Mouse (Mus musculus) v-Abl transformed pro-B cells (cell line): ENCODE data around the gene Stim1.
"Not testable (repeated sequence)": the region's sequence is repeated elsewhere in the genome, so short reads cannot be mapped to it uniquely, and the experiment has no call there.

ENCODE experiments used
- in situ Hi-C, 2 experiments: fragments of 400-800 bp; cut with MboI; formaldehyde crosslinking; loops; one replicate each; pipeline ENCODE4 v1.15.1; 2025; ENCODE audit not compliant: unreplicated experiment in 2 of 2

The Stim1 gene

DNA sequence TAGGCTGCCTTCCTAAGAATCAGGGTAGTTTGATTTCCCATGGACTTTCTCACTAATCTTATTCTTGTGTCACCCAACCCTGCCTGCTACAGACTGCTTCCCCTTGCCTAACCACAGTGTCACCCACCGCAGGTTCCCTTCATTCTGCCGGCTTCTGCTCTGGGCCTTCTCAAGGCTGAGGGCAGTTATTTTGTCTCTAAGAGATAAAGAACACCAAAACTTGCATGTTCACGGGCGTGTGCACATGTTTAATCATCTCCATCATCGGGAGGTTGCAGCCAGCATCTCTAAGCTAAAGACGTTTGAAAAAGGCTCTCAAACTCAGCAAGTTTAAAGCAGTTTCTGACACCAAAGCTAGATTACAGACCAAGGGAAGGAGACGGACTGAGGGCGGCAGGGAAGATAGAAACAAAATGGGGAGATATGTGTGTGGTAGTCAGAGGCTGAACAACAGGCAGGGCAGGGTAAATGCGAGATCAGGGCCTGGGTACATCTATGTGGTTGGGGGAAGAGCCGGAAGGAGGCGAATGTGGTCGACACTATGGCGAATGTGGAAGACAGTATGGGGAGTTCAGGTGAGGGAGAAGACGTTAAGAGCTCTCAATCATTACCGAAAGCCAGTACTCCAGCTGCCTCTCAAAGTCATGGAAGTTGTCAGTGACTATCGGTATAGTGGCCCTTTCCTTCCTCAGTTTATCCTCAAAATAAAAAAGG lies 18.8 kb upstream of the Stim1 start:
- in situ Hi-C loops = no loop called here

DNA sequence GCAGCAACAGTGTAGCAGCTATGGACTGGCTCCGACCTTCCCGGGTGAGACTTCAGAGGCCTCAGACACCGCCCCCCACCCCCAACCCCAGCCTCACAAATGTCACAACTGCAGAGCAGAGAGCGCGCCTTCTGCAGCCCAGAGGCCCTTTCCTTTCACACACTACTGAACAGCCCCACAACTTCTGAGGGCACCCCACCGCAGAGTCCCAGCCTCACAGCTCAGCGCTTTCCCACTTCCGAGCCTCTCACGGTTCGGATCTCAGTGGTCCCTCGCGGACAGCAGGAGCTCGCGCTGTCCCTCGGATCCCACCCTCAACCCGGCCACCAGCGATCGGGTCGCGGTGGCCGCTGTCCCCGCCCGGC lies 18.1 kb upstream of the Stim1 start:
- in situ Hi-C loops = no loop called here

DNA sequence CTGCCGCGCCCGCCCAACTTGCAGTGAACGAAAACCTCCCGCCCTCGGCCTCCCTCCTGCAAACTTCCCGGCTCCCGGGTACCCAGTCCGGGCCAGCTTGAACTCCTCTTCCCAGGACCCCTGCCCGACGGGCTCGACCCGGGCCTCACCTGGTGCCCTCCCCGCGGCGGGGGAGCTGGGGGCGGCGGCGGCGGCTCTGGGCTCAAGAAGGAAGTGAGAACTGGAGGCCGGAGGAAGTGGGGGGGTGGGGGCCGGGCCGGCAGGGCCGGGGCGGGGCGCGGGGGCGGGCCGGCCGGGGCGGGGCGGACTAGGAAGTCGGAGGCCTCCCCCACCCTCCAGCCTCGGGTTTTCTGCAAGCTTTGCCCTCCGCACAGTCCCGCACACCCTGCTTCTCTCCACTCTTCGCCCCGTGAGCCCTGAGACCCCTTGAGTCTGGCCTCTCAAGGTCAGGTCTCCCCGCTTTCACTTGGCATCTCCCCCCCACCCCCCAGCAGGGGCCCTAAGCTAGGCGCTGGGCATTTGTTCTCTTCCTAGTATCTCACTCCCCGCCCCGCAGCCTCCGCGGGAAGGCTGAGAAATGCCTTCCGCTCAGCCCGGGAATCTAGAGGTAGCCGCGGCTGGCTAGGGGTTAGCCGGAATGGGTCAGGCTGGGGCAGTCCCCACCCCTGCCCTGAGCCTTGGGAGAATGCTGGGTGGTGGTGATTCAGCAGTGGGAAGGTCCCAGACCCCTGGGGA lies 17.5 kb upstream of the Stim1 start:
- in situ Hi-C loops = loop anchor here (5.0 to 10.0 kb wide), 3 partner anchors 38 to 115 kb away; partner anchors contain the start of genes Nup98 (in 1 of the 2) and Pgap2 (in 1 of the 2)

DNA sequence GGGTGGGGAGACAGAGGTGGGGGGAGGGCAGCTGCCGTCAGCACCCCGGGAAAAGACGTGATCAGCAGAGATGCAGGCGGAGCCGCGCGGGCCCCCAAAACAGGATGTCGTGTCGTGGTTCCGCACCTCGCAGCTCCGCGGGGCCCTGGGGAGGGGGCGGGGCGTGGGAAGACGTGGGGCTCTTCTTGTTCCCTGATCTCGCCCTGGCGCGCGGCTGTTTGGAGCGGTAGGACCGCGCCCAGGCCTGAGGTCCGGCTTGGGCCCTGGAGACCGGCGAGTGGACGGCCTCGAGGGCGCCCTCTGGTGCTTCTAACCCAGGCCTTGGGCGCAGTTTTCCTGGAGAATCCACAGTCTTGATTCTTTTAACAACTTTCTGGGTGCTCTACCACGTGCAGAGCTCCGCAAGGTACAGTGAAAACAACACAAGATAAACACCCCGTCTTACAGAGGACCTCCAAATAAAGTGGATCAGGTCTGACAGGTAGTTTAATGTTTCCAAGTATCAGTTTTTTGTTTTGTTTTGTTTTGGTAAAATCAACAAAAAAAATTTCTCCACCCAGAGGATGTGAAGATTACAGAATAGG lies 16.9 kb upstream of the Stim1 start:
- in situ Hi-C loops = loop anchor here (5.0 to 10.0 kb wide), 3 partner anchors 38 to 116 kb away; partner anchors contain the start of genes Nup98 (in 1 of the 2) and Pgap2 (in 1 of the 2)

DNA sequence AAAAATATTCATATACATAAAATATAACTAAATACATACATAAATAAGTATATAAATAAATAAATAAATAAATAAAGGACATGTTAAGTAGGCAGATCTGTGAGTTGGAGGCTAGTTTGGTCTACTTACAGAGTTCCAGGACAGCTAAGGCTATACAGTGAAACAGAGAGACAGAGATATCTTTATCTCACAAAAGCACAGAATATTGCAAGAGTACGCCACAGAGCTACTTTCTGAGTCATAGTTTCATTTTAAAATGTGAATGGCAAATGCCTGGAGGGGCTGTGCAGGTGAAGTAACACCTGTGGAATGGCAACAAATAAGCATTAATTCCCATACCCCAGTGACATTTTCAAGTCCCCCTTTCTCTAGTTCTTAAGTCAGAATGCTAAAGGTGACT lies 14.0 kb upstream of the Stim1 start:
- in situ Hi-C loops = loop anchor here (5.0 to 10.0 kb wide), 3 partner anchors 41 to 119 kb away; partner anchors contain the start of genes Nup98 (in 1 of the 2) and Pgap2 (in 1 of the 2)

DNA sequence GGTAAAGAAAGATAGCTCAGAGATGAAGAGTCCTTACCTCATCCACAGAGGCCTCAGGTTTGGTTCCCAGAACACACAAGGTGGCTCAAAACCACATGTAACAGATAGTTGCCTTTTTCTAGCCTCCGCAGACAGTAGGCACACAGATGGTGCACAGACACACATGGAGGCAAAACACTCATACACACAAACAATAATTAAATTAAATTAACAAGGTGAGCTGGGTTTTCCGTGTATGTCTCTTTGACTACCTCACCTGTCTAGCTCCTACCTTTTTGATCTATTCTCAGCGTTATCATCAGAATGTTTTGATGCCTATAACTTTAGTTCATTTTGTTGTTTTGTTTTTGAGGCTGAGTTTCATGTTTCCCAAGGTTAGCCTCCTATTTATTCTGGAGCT lies 11.7 kb upstream of the Stim1 start, which contains the start of gene Rhog:
Gene Rhog (minus strand): TSS at position 101 of the 400 bp plus-strand sequence.
- in situ Hi-C loops = loop anchor here (5.0 to 10.0 kb wide), 2 partner anchors 121 to 161 kb away; no protein-coding TSS in a partner anchor

DNA sequence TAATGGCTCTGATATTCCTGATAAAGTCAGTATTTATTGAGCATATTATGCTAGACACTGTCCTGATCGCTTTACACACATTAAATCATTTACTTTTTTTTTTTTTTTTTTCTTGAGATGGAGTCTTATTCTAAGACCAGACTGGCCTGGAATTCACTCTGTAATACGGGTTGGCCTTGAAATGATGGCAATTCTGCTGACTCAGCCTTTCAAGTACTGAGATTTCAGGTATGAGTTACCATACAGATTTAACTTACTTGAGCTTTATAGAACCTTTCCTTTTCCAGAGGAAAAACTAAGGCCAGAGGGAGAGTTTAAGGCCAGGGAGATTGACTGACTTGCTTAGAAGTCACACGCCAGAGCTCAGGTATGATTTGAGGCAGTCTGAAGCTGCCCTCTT lies 11.0 kb upstream of the Stim1 start:
- in situ Hi-C loops = loop anchor here (5.0 to 10.0 kb wide), 2 partner anchors 122 to 161 kb away; no protein-coding TSS in a partner anchor

DNA sequence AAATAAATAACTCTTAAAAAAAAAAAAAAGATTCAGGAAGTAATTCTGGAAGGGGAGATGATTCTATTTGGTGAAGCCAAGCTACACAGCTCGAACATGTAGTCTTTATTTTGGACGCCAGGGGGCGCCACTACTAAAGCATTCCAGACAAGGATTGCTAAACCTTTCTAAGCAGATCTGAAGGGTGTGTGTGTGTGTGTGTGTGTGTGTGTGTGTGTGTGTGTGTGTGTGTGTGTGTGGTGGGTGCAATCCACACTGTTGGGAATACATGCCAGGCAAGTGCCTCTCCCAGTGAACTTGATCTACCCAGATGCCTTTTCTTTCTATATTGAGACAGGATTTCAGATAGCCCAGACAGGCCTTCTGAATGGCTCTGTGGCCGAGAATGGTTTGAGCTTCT lies 9.4 kb upstream of the Stim1 start:
- in situ Hi-C loops = loop anchor here (5.0 to 10.0 kb wide), 2 partner anchors 123 to 159 kb away; no protein-coding TSS in a partner anchor

DNA sequence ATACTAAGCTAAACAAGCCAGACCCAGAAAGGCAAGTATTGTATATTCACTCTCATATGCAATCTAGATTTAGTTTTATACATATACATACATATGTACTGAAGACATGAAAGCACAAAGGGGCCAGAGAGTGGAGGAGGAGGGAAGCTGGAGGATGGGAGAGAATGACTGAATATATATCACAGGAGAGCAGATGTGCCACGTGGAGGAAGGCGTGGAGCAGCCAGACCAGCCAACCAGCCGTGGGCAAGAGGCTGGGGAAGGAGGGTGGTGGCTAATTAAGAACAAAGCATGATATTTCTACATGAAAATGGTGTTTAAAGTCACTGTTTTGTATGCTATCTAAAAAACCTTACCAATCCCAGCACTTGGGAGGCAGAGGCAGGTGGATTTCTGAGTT lies 8.9 kb upstream of the Stim1 start:
- in situ Hi-C loops = loop anchor here (5.0 to 10.0 kb wide), 2 partner anchors 124 to 159 kb away; no protein-coding TSS in a partner anchor

DNA sequence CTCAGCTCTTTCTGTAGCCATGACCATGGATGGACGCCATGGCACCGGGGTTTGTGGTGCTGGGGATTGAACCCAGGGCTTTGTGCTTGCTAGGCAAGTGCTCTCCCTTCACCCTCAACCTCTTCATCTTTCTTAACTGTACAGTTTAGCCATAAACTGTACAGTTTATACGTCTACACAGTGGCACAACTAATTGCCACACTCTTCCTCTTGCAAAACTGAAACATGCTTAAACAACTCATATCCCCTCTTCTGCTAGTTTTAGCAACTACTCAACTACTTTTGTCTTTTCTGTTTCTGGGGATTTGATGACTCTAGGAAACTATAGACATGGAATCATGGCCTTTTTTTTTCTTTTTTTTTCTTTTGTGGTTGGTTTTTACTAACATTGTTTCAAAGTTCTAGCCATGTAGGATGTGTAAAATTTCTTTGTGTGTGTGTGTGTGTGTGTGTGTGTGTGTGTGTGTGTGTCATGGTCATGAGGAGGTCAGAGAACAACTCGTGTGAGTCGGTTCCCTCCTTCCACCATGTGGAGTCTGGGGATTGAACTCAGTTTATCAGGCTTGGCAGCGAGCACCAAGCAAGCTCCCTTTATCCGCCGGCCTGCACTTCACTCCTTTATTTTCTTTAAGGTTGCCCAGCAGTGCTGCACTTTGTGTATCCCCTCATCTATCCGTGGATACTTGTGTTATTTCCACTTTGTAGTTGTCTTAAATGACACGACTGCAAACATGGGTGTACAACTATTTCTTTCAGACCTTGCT lies 7.7 kb upstream of the Stim1 start:
- in situ Hi-C loops = loop anchor here (5.0 to 10.0 kb wide), 2 partner anchors 125 to 157 kb away; no protein-coding TSS in a partner anchor

DNA sequence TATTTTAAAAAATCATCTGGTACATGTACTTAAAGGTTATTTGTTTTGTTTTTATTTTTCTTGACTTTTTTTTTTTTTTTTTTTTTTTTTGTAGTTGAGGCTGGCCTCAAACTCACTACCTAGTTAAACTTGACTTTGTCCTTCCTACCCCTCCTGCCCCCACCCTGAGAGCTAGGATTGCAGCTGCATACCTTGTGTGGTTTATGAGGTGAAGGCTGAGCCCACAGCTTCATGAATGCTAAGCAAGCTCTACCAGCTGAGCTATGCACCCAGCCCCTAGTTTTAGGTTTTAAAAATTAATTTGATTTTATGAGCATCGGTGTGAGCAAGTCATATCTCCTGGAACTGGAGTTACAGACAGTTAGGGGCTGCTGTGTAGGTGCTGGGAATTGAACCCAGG lies 7.1 kb upstream of the Stim1 start:
- in situ Hi-C loops = no loop called here

DNA sequence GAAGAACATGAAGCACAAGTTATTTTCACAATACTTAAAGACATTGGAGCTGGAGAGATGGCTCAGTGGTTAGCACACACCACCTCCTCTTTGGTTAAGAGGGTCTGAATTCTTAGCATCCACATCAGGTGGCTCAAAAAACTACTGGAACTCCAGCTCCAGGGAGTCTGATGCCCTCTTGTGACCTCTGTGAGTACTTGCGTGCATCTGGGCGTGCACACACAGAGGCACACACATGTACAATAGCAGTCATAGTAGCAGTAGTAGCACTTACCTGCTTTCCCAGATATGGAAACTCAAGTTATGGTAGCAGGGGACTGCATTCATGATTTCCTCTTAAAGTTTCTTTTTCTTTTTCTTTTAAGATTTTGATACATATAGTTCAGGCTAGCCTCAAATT lies 4.6 kb upstream of the Stim1 start:
- in situ Hi-C loops = no loop called here

DNA sequence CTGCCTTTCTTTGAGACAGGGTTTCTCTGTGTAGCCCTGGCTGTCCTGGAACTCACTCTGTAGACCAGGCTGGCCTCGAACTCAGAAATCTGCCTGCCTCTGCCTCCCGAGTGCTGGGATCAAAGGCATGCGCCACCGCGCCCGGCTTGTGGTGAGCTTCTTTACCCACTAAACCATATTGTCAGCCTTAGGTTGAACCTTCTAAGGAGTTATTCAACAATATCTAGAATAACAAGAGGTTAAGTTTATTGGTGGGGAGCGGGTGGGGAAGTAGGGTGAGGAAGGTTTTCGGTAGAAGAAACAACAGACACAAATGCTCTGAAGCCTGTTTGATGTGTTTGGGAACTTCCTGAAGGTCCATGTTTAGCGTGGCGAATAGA lies 1.6 kb upstream of the Stim1 start:
- in situ Hi-C loops = not testable (repeated sequence)

DNA sequence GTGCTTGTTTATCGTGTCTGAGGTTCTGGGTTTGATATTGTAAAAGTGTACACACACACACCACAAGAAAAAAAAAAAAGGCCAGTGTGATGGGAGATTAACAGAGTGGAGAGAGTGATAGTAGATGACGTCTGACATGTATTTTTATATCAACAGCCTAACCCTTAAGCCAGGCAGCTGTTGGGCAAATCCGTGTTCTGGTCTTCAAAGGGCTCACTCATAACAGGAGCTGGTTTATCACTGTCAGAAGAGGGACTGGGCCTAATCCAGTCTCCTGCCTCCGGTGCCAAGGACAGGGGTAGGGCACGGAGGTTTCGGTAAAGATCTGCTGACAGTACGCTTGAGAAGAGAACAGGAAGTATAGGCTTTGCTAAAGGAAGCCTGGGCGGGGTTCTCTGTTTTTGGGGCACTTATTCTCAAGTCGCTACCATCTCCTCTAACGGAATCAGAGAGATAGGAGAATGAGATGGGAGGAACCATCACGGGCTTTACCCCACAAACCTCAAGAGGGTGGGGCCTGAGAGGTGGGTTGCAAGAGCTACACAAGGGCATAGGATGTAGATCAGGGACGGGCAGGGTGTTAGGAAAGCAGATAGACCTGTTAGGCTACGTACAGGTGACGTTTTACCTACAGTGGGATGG lies 1.1 kb upstream of the Stim1 start:
- in situ Hi-C loops = no loop called here

DNA sequence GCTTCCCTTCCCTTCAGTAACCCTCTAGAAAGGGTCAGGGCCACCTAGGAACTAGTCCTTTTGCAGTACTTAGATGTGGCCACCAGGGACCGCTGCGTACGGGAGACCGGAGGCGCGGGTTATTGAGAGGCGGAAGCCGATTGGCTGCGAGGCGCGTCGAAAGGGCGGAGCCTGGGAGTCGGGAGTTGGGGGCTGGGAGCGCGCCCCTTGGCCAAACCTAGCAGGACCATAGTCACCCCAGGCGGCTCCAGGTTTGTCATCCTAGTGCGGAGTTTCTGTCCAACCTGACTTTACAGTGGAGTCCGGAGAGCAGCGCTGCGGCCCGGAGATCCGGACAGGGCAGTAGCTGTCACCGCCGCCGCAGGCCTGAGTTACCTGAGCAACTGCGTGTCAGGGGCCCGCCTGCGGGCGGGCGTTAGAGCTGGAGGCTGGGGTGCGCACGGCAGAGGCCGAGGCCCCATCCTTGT lies 460 bp upstream of the Stim1 start:
- in situ Hi-C loops = no loop called here

DNA sequence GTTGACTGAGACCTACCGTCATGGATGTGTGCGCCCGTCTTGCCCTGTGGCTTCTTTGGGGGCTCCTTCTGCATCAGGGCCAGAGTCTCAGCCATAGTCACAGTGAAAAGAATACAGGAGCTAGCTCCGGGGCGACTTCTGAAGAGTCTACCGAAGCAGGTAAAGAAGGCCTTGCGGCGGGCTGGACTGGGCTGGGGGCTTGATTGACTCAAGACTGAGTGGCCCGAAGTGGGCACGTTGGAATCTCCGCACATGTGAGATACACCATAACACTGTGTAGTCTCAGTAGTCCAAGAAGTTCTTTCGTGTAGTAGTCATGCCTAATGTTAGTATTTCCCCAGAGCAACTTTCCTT lies 766 bp downstream of the Stim1 start:
- in situ Hi-C loops = no loop called here

DNA sequence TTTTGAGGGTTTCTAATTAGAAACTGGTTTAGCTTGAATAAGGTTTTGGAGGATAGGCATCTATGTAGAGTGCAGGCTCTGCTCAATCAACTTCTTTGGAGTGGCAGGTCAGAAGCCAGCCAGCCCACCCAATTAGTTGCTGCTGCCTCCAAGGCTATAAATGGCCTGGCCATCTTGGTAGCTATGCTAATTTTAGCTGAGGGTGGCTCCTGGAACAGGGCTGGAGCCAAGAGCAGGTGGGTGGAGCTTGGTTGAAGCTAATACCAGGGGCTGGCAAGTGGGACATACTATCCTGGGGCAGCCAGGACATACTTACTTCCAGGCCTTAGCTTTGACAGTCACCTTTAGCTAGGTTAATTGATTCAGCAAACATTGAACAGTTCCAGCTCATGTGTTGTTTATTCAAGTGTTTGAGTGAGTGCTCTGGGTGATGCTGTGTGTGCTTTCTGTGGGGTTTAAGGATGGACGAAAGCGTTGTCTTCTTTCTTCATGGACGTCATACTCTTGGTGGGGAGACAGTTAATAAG lies 4.9 kb downstream of the Stim1 start:
- in situ Hi-C loops = no loop called here

DNA sequence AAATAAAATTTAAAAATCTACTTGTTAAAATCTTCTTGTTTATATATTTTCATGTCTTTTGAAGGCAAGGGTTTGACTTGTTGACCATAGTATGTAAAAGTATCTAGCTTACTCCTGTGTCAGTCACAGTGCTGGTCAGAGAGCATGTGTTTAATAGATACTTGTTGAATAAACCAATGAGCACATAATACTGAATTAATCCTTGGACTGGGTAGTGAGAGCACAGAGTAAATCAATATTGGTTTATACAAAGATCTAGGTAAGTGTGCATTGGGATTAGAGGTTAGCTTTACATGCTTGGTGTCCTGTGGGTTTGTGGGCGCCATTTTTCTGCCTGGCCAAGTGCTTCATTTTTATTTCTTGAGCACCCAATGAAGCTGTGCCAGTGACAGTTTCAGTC lies 13.8 kb downstream of the Stim1 start:
- in situ Hi-C loops = no loop called here

DNA sequence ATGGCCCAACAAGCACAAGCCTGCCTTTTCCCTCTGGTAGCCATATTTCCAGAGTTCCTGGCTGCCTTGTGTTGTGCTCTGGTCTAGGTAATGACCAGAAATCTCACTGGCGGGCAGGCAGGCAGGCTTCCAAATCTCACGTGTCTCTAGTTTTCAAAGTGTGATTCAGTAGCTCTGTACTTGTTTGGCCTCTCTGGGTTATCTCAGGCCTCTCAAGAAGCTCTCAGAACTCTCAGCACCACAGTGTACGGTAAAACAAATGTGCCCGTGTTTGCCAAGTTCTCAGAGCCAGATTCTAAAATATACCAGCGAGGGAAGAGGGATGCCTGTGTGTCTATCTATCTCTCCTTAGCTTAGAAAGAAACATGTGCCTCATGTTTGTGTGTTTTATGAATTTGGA lies 14.7 kb downstream of the Stim1 start:
- in situ Hi-C loops = no loop called here

DNA sequence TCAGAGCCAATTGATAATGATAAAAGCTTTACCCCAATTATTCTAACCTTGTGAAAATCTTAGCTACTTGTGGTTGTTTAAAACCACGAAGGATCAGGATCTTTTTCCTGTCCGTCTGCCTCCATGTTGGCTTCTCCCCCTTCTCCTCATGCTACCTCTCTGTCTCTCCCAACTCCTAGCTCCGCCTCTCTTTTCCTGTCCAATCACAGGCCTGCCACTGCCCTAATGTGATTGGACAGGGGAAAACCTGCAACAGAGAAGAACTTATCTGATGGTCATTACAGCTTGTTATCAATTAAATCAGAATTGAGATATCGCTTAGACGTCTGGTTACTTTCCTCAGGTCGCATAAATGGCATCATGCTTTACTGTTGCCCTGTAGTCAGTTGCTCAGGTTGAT lies 21.9 kb downstream of the Stim1 start:
- in situ Hi-C loops = no loop called here
